Mouse (Mus musculus) olfactory bulb, adult 2 months (tissue): Measurements from ENCODE around the gene Gm28374.

Experiments
- CTCF ChIP-seq: fragments of 200-500 bp; IDR thresholded peaks from 2 replicates; pipeline ENCODE4 v1.5.1; 2012; ENCODE audit warnings: low read depth, mild to moderate bottlenecking, low read length, moderate library complexity; ENCODE audit not compliant: insufficient read depth
- POLR2A ChIP-seq: fragments of 200-500 bp; IDR thresholded peaks from 2 replicates; pipeline ENCODE4 v1.6.1; 2012; ENCODE audit warnings: mild to moderate bottlenecking, low read depth, low read length, moderate library complexity; ENCODE audit not compliant: insufficient read depth

DNA sequence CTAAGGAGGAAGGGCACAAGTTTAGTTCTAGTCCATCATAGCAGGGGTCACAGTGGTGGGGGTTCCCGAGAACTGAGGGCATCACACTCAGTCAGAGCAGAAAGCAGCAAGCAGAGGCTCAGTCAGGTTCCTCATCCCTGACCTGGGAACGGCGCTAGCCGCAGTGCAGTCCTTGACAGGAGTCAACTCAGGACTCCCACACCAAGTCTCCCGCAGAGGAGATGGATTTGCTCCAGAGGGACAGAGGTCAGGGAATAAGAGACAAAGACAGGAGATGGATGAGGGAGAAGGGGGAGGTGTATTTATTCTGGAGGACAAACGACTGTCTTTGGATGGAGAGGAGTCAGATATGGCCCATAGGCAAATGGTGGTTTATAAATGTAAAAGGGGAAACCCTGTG, 31.1 kb upstream of the Gm28374 start:
- TF ChIP-seq POLR2A: no peak
- TF ChIP-seq CTCF: no peak
